Mouse (Mus musculus) bone marrow, adult 2 months (tissue): ENCODE data around the gene Ubash3a.

Experiments used
- CTCF ChIP-seq: fragments of 200-500 bp; IDR thresholded peaks from 2 replicates; pipeline ENCODE4 v1.5.1; 2011; ENCODE audit warnings: low read length, control low read depth; ENCODE audit not compliant: control insufficient read depth, insufficient read depth
- POLR2A ChIP-seq: fragments of 200-500 bp; IDR thresholded peaks from 2 replicates; pipeline ENCODE4 v1.6.1; 2011; ENCODE audit warnings: low read depth, mild to moderate bottlenecking, control low read depth, low read length, borderline replicate concordance; ENCODE audit not compliant: control insufficient read depth

GRCm38 (mm10) chr17:31280269-31280668 lies 72.6 kb downstream of the Ubash3a start:
- TF ChIP-seq CTCF (no peak), POLR2A (no peak)
